Mouse (Mus musculus) embryo, embryonic 11 days (tissue): ENCODE measurements at regions not wholly inside any gene's neighbourhood (a gene's known extent, or its start where the extent isn't known, plus 50 kb on each side); places are given as distances from the start of the nearest gene placed in this dataset.

ENCODE experiments used
- DNase-seq: peaks from one replicate; pipeline ENCODE4 v3.0.0-alpha.2; 2015

- DNase-seq, result no peak
Measured at GRCm38 (mm10) chr10:19127581-19128291, 112.3 kb upstream of the Tnfaip3 start.

- DNase-seq, result no peak
Measured at GRCm38 (mm10) chr10:19126922-19127321, 111.5 kb upstream of the Tnfaip3 start.

- DNase-seq, result no peak
Measured at GRCm38 (mm10) chr10:19126438-19126837, 111.0 kb upstream of the Tnfaip3 start.

GRCm38 (mm10) chr10:19123691-19124090 lies 108.2 kb upstream of the Tnfaip3 start:
- DNase-seq, result no peak

- DNase-seq, result peak; percentile 12
Measured at GRCm38 (mm10) chr10:19122221-19122620, 106.8 kb upstream of the Tnfaip3 start.

- no peak for DNase-seq
Measured at GRCm38 (mm10) chr10:19119281-19120049, 104.0 kb upstream of the Tnfaip3 start.

GRCm38 (mm10) chr10:19118569-19119280 lies 103.3 kb upstream of the Tnfaip3 start:
- no peak for DNase-seq

- DNase-seq, result peak; percentile 29
Measured at GRCm38 (mm10) chr10:19117071-19117605, 101.7 kb upstream of the Tnfaip3 start.

- no peak for DNase-seq
Measured at GRCm38 (mm10) chr10:19112459-19112858, 97.0 kb upstream of the Tnfaip3 start.

GRCm38 (mm10) chr10:19105231-19105681 lies 89.8 kb upstream of the Tnfaip3 start:
- DNase-seq, result peak; percentile 62

GRCm38 (mm10) chr10:19104671-19105203 lies 89.3 kb upstream of the Tnfaip3 start:
- DNase-seq, result peak; percentile 53

- no peak for DNase-seq
Measured at GRCm38 (mm10) chr10:19099369-19100285, 84.2 kb upstream of the Tnfaip3 start.

- DNase-seq, result peak; percentile 33
Measured at GRCm38 (mm10) chr10:19094297-19094696, 78.8 kb upstream of the Tnfaip3 start.

- no peak for DNase-seq
Measured at GRCm38 (mm10) chr10:19093689-19094088, 78.2 kb upstream of the Tnfaip3 start.

GRCm38 (mm10) chr10:19091949-19092348 lies 76.5 kb upstream of the Tnfaip3 start:
- DNase-seq, result no peak

GRCm38 (mm10) chr10:19091110-19091509 lies 75.7 kb upstream of the Tnfaip3 start:
- DNase-seq, result no peak

- no peak for DNase-seq
Measured at GRCm38 (mm10) chr10:19086995-19087394, 71.5 kb upstream of the Tnfaip3 start.

GRCm38 (mm10) chr10:19082136-19082535 lies 66.7 kb upstream of the Tnfaip3 start:
- no peak for DNase-seq

- no peak for DNase-seq
Measured at GRCm38 (mm10) chr10:19078047-19078446, 62.6 kb upstream of the Tnfaip3 start.

GRCm38 (mm10) chr10:19068377-19068776 lies 52.9 kb upstream of the Tnfaip3 start:
- no peak for DNase-seq

- DNase-seq, result no peak
Measured at GRCm38 (mm10) chr10:19067623-19068022, 52.2 kb upstream of the Tnfaip3 start.
